Mouse (Mus musculus): ENCODE measurements around the gene Myh2. TPM values are rescaled to one million over a fixed set of nuclear protein-coding genes. Genes with fewer than 3 reads are reported as not detected.

Myh2 gene
- 0.02 TPM in 1 of 2 replicates, not detected in the other for polyA plus RNA-seq (2016; fragmentation: Nextera tagmentation; extraction: Ambion mirVana)

GRCm38 (mm10) chr11:67170727-67171126 is at the start of gene Myh2:
Gene Myh2, plus strand, starts transcription at chr11:67171027.
- 71% methylated on average over 14 of the region's 14 CpGs for WGBS
- Histone ChIP-seq H3K36me3 (no peaks in the 10 kb centered on the region), H3K4me3 (no peak within 1 kb of the TSS), H3K9me3 (no peaks in the 10 kb centered on the region), H3K27ac (no peak within 1 kb of the TSS), H3K4me1 (replicated peaks) (peaks cover 7% of the 10 kb centered on the region), H3K27me3 (ENCODE audit: insufficient read depth, poor library complexity, severe bottlenecking) (no peaks in the 10 kb centered on the region)
- DNase-seq (ENCODE audit: low spot score), result no peak

GRCm38 (mm10) chr11:67124943-67125342 is 45.9 kb upstream of the Myh2 start:
- no peaks in the 10 kb centered on the region for H3K9me3 ChIP-seq
- no peak overlapping the region for H3K4me3 ChIP-seq
- H3K4me1 ChIP-seq (replicated peaks), result peaks cover 9% of the 10 kb centered on the region
- no peaks in the 10 kb centered on the region for H3K36me3 ChIP-seq
- no peaks in the 10 kb centered on the region for H3K27me3 ChIP-seq (ENCODE audit: insufficient read depth, poor library complexity, severe bottlenecking)
- DNase-seq (ENCODE audit: low spot score), result no peak
- H3K27ac ChIP-seq, result no peak overlapping the region
- 86% methylated on average over 7 of the region's 7 CpGs for WGBS

- H3K36me3 ChIP-seq, result no peaks in the 10 kb centered on the region
- no peak overlapping the region for H3K27ac ChIP-seq
- no peak for DNase-seq (ENCODE audit: low spot score)
- H3K4me1 ChIP-seq (replicated peaks), result peaks cover 5% of the 10 kb centered on the region
- no peaks in the 10 kb centered on the region for H3K27me3 ChIP-seq (ENCODE audit: insufficient read depth, poor library complexity, severe bottlenecking)
- WGBS, result 70% methylated on average over 17 of the region's 17 CpGs
- H3K9me3 ChIP-seq, result no peaks in the 10 kb centered on the region
- H3K4me3 ChIP-seq, result no peak overlapping the region
Observed at GRCm38 (mm10) chr11:67125361-67125760, 45.5 kb upstream of the Myh2 start.

GRCm38 (mm10) chr11:67133526-67133925 is 37.3 kb upstream of the Myh2 start:
- H3K27ac ChIP-seq, result no peak overlapping the region
- H3K9me3 ChIP-seq, result no peaks in the 10 kb centered on the region
- no peak for DNase-seq (ENCODE audit: low spot score)
- H3K27me3 ChIP-seq (ENCODE audit: insufficient read depth, poor library complexity, severe bottlenecking), result no peaks in the 10 kb centered on the region
- H3K4me3 ChIP-seq, result no peak overlapping the region
- WGBS, result 74% methylated on average over 2 of the region's 2 CpGs
- no peaks in the 10 kb centered on the region for H3K4me1 ChIP-seq (replicated peaks)
- no peaks in the 10 kb centered on the region for H3K36me3 ChIP-seq

- WGBS, result 78% methylated on average over 6 of the region's 6 CpGs
- no peak overlapping the region for H3K4me3 ChIP-seq
- no peaks in the 10 kb centered on the region for H3K27me3 ChIP-seq (ENCODE audit: insufficient read depth, poor library complexity, severe bottlenecking)
- H3K4me1 ChIP-seq (replicated peaks), result no peaks in the 10 kb centered on the region
- no peak overlapping the region for H3K27ac ChIP-seq
- DNase-seq (ENCODE audit: low spot score), result no peak
- H3K36me3 ChIP-seq, result no peaks in the 10 kb centered on the region
- H3K9me3 ChIP-seq, result no peaks in the 10 kb centered on the region
Observed at GRCm38 (mm10) chr11:67134654-67135053, 36.2 kb upstream of the Myh2 start.

- Histone ChIP-seq H3K27ac (no peak overlapping the region), H3K4me3 (no peak overlapping the region), H3K27me3 (ENCODE audit: insufficient read depth, poor library complexity, severe bottlenecking) (no peaks in the 10 kb centered on the region), H3K9me3 (no peaks in the 10 kb centered on the region), H3K4me1 (replicated peaks) (no peaks in the 10 kb centered on the region), H3K36me3 (no peaks in the 10 kb centered on the region)
- no peak for DNase-seq (ENCODE audit: low spot score)
- WGBS, result 86% methylated on average over 2 of the region's 2 CpGs
Observed at GRCm38 (mm10) chr11:67135532-67135931, 35.3 kb upstream of the Myh2 start.

- H3K4me3 ChIP-seq, result no peak overlapping the region
- 86% methylated on average over 8 of the region's 8 CpGs for WGBS
- no peak for DNase-seq (ENCODE audit: low spot score)
- H3K27me3 ChIP-seq (ENCODE audit: insufficient read depth, poor library complexity, severe bottlenecking), result no peaks in the 10 kb centered on the region
- 0 out of 2 replicates have a peak, but pooled peaks cover 7% of the 10 kb centered on the region for H3K4me1 ChIP-seq (replicated peaks)
- no peaks in the 10 kb centered on the region for H3K36me3 ChIP-seq
- H3K27ac ChIP-seq, result no peak overlapping the region
- H3K9me3 ChIP-seq, result no peaks in the 10 kb centered on the region
Observed at GRCm38 (mm10) chr11:67139556-67139955, 31.3 kb upstream of the Myh2 start.

- Histone ChIP-seq H3K36me3 (no peaks in the 10 kb centered on the region), H3K9me3 (no peaks in the 10 kb centered on the region), H3K4me1 (replicated peaks) (0 out of 2 replicates have a peak, but pooled peaks cover 7% of the 10 kb centered on the region), H3K27ac (no peak overlapping the region), H3K4me3 (no peak overlapping the region), H3K27me3 (ENCODE audit: insufficient read depth, poor library complexity, severe bottlenecking) (no peaks in the 10 kb centered on the region)
- no peak for DNase-seq (ENCODE audit: low spot score)
- WGBS, result 81% methylated on average over 5 of the region's 5 CpGs
Observed at GRCm38 (mm10) chr11:67140175-67140574, 30.7 kb upstream of the Myh2 start.

GRCm38 (mm10) chr11:67141031-67141430 is 29.8 kb upstream of the Myh2 start:
- H3K4me3 ChIP-seq, result no peak overlapping the region
- WGBS, result 84% methylated on average over 6 of the region's 6 CpGs
- H3K36me3 ChIP-seq, result no peaks in the 10 kb centered on the region
- H3K9me3 ChIP-seq, result no peaks in the 10 kb centered on the region
- H3K27ac ChIP-seq, result no peak overlapping the region
- H3K27me3 ChIP-seq (ENCODE audit: insufficient read depth, poor library complexity, severe bottlenecking), result no peaks in the 10 kb centered on the region
- H3K4me1 ChIP-seq (replicated peaks), result 0 out of 2 replicates have a peak, but pooled peaks cover 7% of the 10 kb centered on the region
- no peak for DNase-seq (ENCODE audit: low spot score)

GRCm38 (mm10) chr11:67142047-67142446 is 28.8 kb upstream of the Myh2 start:
- Histone ChIP-seq H3K27ac (no peak overlapping the region), H3K9me3 (no peaks in the 10 kb centered on the region), H3K4me1 (replicated peaks) (0 out of 2 replicates have a peak, but pooled peaks cover 7% of the 10 kb centered on the region), H3K36me3 (no peaks in the 10 kb centered on the region), H3K27me3 (ENCODE audit: insufficient read depth, poor library complexity, severe bottlenecking) (no peaks in the 10 kb centered on the region), H3K4me3 (no peak overlapping the region)
- no peak for DNase-seq (ENCODE audit: low spot score)
- WGBS, result 52% methylated on average over 4 of the region's 4 CpGs

- Histone ChIP-seq H3K27me3 (ENCODE audit: insufficient read depth, poor library complexity, severe bottlenecking) (no peaks in the 10 kb centered on the region), H3K9me3 (no peaks in the 10 kb centered on the region), H3K4me3 (no peak overlapping the region), H3K27ac (no peak overlapping the region), H3K36me3 (no peaks in the 10 kb centered on the region), H3K4me1 (replicated peaks) (0 out of 2 replicates have a peak, but pooled peaks cover 7% of the 10 kb centered on the region)
- WGBS, result 84% methylated on average over 5 of the region's 5 CpGs
- no peak for DNase-seq (ENCODE audit: low spot score)
Observed at GRCm38 (mm10) chr11:67143065-67143464, 27.8 kb upstream of the Myh2 start.

- Histone ChIP-seq H3K4me1 (replicated peaks) (0 out of 2 replicates have a peak, but pooled peaks cover 7% of the 10 kb centered on the region), H3K9me3 (no peaks in the 10 kb centered on the region), H3K27ac (no peak overlapping the region), H3K4me3 (no peak overlapping the region), H3K36me3 (no peaks in the 10 kb centered on the region), H3K27me3 (ENCODE audit: insufficient read depth, poor library complexity, severe bottlenecking) (no peaks in the 10 kb centered on the region)
- DNase-seq (ENCODE audit: low spot score), result no peak
- 90% methylated on average over 4 of the region's 4 CpGs for WGBS
Observed at GRCm38 (mm10) chr11:67143863-67144498, 26.8 kb upstream of the Myh2 start.

GRCm38 (mm10) chr11:67144559-67145265 is 26.1 kb upstream of the Myh2 start:
- Histone ChIP-seq H3K27me3 (ENCODE audit: insufficient read depth, poor library complexity, severe bottlenecking) (no peaks in the 10 kb centered on the region), H3K36me3 (no peaks in the 10 kb centered on the region), H3K27ac (no peak overlapping the region), H3K4me3 (no peak overlapping the region), H3K9me3 (no peaks in the 10 kb centered on the region), H3K4me1 (replicated peaks) (0 out of 2 replicates have a peak, but pooled peaks cover 7% of the 10 kb centered on the region)
- 66% methylated on average over 6 of the region's 6 CpGs for WGBS
- DNase-seq (ENCODE audit: low spot score), result no peak

Measured in hindbrain, embryonic 10.5 days (tissue).